Mouse (Mus musculus): Measurements from ENCODE around the gene Rnf10.

- TF ChIP-seq POLR2A (IDR thresholded peaks at IDR 0.05; ENCODE audit: insufficient read length, low read depth): no peak
- TF ChIP-seq USF1 (IDR thresholded peaks at IDR 0.05; ENCODE audit: low read depth): no peak
- no peak for TF ChIP-seq POLR2AphosphoS2 (IDR thresholded peaks at IDR 0.05; ENCODE audit: insufficient read length, low read depth)
- TF ChIP-seq SRF (IDR thresholded peaks at IDR 0.05; ENCODE audit: control insufficient read depth, insufficient read length, low read depth): no peak
- TF ChIP-seq MAX (IDR thresholded peaks at IDR 0.05; ENCODE audit: low read depth): no peak
- TF ChIP-seq TCF12 (IDR thresholded peaks at IDR 0.05; ENCODE audit: insufficient read depth, poor library complexity, severe bottlenecking): no peak
- TF ChIP-seq MYOD1 (IDR thresholded peaks at IDR 0.05; ENCODE audit: control insufficient read depth in 1 of 3, insufficient read length in 2 of 3, low read depth in 2 of 3): no peak
- no peak for TF ChIP-seq CEBPB (IDR thresholded peaks at IDR 0.05; ENCODE audit: insufficient read depth, poor library complexity, severe bottlenecking)
- no peak for TF ChIP-seq E2F4 (IDR thresholded peaks at IDR 0.05; ENCODE audit: insufficient read depth)
- no peak for TF ChIP-seq REST (IDR thresholded peaks at IDR 0.05; ENCODE audit: insufficient read depth, insufficient read length)
- TF ChIP-seq MYOG (IDR thresholded peaks at IDR 0.05; ENCODE audit: control insufficient read depth in 1 of 3, insufficient read depth in 1 of 3, insufficient read length in 2 of 3, low read depth in 2 of 3): no peak
- no peak for TF ChIP-seq TCF3 (IDR thresholded peaks at IDR 0.05; ENCODE audit: insufficient read length, low read depth)
Observed at GRCm38 (mm10) chr5:115232516-115232915, 40.2 kb downstream of the Rnf10 start.

All from myocyte (in vitro differentiated cells).